Mouse (Mus musculus) embryo, embryonic 11 days (tissue): ENCODE results near the gene Gak.
A peak's percentile ranks its signal among the peaks of the same experiment; 100 is the strongest.

Experiments used
- DNase-seq: peaks from one replicate; pipeline ENCODE4 v3.0.0-alpha.2; 2015

Gak gene

GRCm38 (mm10) chr5:108629634-108630483 is at the start of gene Gak, which contains the start of gene Tmem175:
Gene Gak (minus strand): TSS chr5:108629755.
Gene Tmem175 (plus strand): TSS chr5:108629770.
- peak; percentile 98 for DNase-seq

DNA sequence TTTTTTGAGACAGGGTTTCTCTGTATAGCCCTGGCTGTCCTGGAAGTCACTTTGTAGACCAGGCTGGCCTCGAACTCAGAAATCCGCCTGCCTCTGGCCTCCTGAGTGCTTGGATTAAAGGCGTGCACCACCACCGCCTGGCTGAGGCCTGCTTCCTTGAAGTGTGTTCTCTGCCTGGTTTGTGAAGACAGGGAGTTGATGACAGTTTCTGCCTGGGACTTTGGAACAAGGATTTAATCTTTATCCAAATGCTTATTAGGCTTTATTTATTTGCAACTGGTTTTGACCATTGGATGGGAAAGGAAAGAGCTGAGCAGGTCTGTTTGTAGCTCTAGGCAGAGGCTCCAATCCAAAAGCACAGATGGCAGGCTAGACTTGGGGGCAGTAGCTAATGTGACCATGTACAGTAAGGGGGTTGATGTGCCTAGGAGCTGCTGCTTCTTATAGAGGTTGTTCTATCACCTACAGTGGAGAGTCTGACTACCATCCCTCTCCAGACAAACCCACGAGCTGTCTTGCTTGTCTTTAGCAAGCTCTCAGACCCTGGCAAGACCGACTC is 48.8 kb upstream of the Gak start:
- DNase-seq: no peak

DNA sequence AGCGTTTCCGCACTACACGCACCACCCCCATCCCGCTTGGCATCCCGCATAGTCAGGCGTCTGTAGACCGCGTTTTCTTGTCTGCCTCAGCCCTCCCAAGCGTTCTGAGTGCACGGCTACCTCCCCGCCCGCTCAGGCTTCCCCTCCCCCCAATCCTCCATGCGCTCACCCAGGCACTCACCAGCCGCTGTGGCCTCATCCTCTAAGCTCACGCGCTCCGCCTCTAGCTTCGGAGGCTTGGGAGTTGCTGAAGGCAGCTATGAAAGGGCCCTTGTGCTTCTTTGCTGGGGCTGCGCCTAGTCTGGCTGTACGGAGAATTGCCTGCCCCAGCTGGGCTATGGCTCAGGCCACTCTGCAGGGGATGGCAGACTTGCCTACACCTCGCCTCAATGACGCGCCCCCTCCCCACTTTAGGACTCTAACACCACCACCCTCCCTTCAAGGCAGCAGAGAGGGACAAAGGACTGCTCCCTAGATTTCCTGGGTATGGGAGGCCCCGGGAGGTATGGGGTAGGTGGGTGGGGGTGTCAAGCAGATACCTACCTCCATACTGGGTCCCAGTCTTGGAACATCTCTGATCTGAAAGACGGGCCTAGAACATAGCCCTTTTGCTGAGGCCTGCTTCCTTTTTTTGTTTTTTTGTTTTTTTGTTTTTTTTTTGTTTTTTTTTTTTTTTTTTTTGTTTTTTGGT is 48.2 kb upstream of the Gak start:
- peak; percentile 90 for DNase-seq

DNA sequence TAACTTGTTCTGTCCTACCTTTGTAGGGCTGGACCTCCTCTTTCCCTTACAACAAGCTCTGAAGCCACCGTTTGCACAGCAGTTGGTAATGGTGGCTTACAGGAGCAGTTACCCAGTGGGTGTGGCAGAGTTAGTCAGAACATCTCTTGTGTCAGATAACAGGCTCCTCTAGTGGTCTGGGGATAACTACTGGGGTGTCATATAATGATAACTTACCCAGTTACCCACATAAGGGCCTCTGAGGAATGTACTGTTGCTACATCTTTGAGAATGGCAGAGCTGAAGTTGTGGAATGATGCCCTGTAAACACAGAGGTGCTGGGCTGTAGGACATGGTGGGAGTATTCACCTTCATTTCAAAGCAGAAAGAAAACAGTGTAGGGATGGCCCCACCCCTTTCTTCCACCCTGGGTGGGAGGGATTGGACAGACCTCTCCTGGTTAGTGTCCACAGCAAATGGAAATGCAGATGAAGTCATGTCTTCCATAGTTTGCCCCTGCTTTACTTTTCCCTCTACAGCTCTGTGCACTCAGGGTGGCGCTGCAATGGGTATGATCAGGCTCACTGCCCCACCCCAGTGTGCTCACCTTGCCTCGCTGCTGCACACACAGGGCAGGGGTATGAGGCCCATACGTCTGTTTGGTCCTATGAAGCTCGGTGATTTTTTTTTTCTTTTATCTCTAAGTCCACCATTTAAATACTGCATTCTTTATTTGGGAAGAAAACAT is 47.4 kb upstream of the Gak start:
- DNase-seq: peak; percentile 29

- DNase-seq: no peak
These were observed 45.8 kb upstream of the Gak start, which contains the start of gene Slc26a1 for GRCm38 (mm10) chr5:108675251-108675816. Gene Slc26a1 (minus strand): TSS chr5:108675569.

DNA sequence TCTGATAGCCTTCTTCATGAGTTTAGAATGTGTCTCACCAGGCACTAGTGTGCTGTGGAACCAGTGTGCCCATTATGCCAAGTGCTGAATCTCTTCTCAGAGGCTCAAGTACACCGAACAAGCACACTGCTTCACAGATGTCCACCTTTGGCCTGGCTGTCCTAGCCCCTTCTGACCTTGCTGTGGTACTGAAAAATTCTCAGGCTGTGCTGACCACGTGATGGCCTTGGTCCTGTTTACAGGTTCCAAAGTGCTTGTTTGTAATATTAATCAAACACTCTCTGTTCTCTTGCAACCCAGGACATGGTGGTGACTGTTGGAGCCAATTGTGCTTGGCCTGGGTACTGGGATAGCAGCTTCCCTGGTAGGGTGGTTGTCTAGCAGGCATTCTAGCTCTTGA is 45.1 kb upstream of the Gak start:
- DNase-seq: no peak

DNA sequence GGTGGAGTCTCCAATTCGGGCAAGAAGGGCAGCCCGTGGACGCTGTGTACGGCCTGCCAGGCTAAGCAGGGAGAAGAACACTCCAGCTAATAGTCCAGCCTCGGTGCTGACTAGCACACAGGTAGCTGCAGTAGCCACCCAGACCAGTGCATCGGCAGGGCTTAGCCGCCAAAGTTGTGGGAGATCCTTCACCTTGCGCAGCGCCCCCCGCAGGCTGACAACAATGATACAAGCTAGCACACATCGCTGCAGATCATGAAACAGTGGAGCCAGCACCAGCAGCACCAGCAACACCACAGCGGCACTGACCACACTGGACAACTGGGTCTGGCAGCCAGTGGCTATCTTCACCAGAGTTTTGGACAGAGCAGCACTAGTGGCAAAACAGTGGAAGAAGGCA is 42.2 kb upstream of the Gak start:
- DNase-seq: no peak

GRCm38 (mm10) chr5:108670785-108671184 is 41.2 kb upstream of the Gak start:
- DNase-seq: peak; percentile 53

GRCm38 (mm10) chr5:108669986-108670385 is 40.4 kb upstream of the Gak start:
- no peak for DNase-seq

DNA sequence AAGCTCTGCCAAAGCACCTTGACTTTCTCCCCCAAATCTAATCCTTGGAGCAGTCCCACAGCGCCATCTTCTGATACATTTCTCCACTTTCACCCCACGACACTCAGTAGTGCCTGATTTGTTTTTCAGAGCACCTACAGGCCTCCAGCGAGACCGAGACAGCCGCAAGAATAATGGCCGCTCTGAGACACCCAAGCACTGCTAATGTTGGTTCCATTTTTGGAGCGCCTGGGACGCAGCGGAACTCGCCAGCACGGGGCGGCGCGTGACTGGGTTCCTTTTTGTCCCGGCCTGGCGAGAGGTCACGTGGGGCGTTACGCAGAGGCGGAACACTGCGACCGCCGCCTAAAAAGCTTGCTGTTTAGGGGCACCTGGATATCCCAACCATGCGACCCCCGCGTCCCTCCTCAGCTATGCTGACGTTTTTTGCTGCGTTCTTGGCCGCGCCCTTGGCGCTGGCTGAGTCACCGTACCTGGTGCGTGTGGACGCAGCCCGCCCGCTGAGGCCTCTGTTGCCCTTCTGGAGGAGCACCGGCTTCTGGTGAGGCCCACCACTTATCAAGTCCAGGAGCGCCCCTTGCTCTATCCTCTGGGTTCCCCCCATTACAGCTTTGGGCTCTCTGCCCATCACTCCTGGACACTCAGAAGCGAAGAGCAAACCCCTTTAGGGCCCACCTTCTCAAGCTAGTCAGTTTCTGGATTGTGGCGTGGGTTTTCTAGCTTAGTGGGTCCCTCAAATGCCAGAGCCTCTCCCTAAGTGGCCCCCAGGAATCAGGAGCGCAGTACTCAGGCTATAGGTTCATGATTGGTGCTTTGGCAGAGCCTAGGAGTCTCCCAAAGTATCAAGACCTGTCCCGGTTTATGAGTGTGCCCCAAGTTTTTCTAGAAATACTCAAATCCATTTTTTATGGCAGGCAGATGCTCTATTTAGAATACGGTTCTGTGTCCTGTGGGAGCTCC is 39.7 kb upstream of the Gak start, which contains the start of gene Dgkq:
TSS of gene Dgkq (minus strand) at position 696 of the 960 bp plus-strand sequence.
- DNase-seq: peak; percentile 89

DNA sequence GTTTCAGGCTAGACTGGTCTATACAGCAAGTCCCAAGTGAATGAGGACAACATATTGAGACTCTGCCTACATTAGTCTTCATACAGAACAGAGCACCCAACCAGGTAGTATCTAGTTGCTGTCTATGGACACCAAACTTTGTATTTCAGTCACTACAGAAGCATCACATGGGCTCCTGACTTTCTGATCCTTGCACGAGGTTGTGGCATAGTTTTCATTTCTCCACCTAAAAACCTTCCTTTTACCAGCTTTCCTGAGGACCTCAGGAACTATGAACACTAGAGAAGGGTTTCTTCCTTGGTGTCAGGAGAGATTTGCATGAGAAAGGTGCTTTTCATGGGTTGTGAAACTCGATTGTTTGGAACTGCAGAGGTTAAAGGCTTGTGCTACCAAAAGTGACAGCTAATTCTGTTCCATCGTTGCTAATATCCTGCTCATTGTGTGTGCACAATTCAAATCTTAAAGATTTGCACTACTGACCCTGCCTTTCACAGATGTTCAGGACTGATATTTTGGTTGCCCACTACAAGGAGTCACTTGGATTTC is 38.9 kb upstream of the Gak start:
- DNase-seq: no peak

GRCm38 (mm10) chr5:108667370-108667769 is 37.8 kb upstream of the Gak start:
- DNase-seq: no peak

- DNase-seq: no peak
These were observed 35.5 kb upstream of the Gak start for GRCm38 (mm10) chr5:108665066-108665465.

DNA sequence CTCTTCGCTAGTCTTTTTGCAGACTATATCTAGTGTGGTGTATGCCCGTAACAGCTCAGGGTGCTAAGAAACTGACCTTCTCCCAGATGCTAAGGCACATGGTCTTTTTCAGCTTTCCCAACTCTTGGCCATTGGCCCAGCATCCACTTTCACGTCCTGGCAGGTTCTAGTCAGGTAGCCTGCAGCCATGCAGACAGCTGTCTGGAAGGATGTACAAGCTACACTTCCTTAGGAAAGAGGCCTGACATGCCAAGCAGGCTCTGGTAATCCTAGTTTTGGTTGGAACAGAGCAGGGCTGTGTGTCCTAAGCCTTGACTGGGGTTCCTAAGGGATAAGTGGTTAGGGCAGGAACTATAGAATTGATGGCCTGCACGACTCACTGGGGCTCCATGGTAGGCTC is 33.2 kb upstream of the Gak start:
- DNase-seq: no peak

DNA sequence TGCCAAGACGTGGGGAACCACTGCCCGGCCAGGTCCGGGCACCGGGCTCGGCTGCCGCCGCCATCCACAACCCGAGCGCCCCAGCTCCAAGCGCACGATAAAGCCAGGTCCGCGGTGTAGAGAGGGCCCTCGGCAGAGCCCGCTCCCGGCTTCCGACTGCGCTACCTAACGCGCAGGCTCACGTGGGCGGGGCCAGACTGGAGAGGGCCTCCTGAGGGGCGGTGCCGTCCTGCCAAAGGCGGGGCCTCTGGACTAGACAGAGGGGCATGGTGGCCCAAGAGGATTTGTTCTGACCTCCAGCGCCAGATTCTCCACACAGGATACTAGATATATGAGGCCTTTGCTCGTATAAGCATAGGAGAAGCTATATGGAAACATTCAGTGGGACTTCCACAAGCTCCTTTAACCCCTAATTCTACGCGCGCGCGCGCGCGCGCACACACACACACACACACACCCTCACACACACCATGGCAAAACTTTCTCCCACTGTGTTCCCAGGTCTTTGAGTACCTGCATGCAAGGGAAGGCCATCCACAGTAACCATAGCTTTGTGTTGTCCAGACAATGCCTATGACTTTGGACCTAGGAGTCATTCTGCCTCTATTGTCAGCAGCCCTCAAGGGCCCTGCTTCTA is 31.2 kb upstream of the Gak start:
- DNase-seq: peak; percentile 96

- no peak for DNase-seq
These were observed 30.4 kb upstream of the Gak start, which contains the start of gene Idua for GRCm38 (mm10) chr5:108659698-108660631. Gene Idua (plus strand): TSS chr5:108660331.

GRCm38 (mm10) chr5:108658611-108659010 is 29.1 kb upstream of the Gak start:
- DNase-seq: no peak

- DNase-seq: no peak
These were observed 27.9 kb upstream of the Gak start for GRCm38 (mm10) chr5:108657406-108657805.
